Mouse (Mus musculus) ES-CJ7 (cell line): ENCODE results near the gene Wfdc18.

Experiments
- DNase-seq: peaks from one replicate; pipeline ENCODE4 v3.0.0; 2011; ENCODE audit warnings: low read depth, low spot score

Wfdc18 gene

GRCm38 (mm10) chr11:83742731-83743355, 34.0 kb downstream of the Wfdc18 start:
- DNase-seq: no peak

GRCm38 (mm10) chr11:83743525-83743924, 34.7 kb downstream of the Wfdc18 start:
- DNase-seq: no peak

GRCm38 (mm10) chr11:83746152-83746551, 37.3 kb downstream of the Wfdc18 start:
- no peak for DNase-seq

- DNase-seq: no peak
Measured at GRCm38 (mm10) chr11:83746681-83747080, 37.9 kb downstream of the Wfdc18 start, which contains the start of gene Wfdc21. Wfdc21 (plus strand) TSS chr11:83746940.

- no peak for DNase-seq
Measured at GRCm38 (mm10) chr11:83747376-83748265, 38.8 kb downstream of the Wfdc18 start.

DNA sequence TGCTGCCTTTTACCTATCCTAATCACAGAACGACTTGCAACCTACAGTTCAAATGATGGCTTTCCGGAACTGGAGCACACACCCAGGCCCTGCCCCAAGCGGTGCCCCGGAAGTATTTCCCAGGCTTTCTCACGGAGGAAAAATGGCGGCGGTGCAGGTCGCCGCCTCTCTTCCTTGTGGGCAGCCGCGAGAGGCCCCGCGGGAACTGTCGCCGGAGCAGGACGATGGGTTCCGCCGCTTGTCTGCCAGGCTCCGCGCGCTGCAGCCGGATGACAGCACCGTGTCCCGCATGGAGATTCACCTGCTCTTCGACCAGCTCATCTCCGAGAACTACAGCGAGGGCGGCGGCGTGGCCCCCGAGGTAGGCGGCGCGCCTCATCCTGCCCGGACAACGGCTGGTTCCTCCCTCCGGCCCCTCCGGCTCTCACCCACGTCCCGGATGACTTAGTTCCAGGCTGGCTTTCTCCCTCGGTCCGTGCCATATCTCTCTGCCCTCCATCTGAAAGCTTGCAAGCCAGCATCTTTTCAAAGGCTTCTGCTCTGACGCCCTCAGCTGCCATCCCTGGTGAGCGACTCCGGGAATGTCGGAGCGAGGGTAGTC, 44.9 kb downstream of the Wfdc18 start, which contains the start of gene Heatr6:
TSS of gene Heatr6 (plus strand) at position 116 of the 601 bp plus-strand sequence.
- peak; percentile 91 for DNase-seq

- no peak for DNase-seq
Measured at GRCm38 (mm10) chr11:83754227-83754626, 45.4 kb downstream of the Wfdc18 start.
